Mouse (Mus musculus) left cerebral cortex, adult 2 months (tissue): ENCODE results near the gene Gm20498. TPM values are rescaled to one million over a fixed set of nuclear protein-coding genes. Genes with fewer than 3 reads are reported as not detected.

Experiments
- DNase-seq, 2 experiments: peaks; one replicate each; pipeline ENCODE4 v3.0.0; 2021 to 2022; ENCODE audit warnings: low spot score in 2 of 2, mixed read lengths in 1 of 2; ENCODE audit errors: extremely low spot score in 1 of 2
- H3K27ac ChIP-seq: fragments of 200-600 bp; 2 replicates; pipeline ENCODE4 v1.8.1; 2022
- H3K4me3 ChIP-seq: fragments of 200-600 bp; 2 replicates; pipeline ENCODE4 v1.8.1; 2022
- CTCF ChIP-seq: fragments of 200-600 bp; IDR thresholded peaks from 2 replicates; pipeline ENCODE4 v1.8.1; 2022; ENCODE audit warnings: antibody characterized with exemption, mild to moderate bottlenecking, moderate library complexity
- intact Hi-C: fragments of 180-260 bp; cut with DNase I; formaldehyde crosslinking; loops from one replicate; pipeline ENCODE4 v1.15.1; 2025
- total RNA-seq, 2 experiments: library from RNA; stranded (reverse); gene quantifications; 2 replicates each; pipeline ENCODE4 v1.2.3; 2021

Gm20498 gene
- total RNA-seq, 2 experiments from 2014 or later = 40.1 to 45.6 TPM

DNA sequence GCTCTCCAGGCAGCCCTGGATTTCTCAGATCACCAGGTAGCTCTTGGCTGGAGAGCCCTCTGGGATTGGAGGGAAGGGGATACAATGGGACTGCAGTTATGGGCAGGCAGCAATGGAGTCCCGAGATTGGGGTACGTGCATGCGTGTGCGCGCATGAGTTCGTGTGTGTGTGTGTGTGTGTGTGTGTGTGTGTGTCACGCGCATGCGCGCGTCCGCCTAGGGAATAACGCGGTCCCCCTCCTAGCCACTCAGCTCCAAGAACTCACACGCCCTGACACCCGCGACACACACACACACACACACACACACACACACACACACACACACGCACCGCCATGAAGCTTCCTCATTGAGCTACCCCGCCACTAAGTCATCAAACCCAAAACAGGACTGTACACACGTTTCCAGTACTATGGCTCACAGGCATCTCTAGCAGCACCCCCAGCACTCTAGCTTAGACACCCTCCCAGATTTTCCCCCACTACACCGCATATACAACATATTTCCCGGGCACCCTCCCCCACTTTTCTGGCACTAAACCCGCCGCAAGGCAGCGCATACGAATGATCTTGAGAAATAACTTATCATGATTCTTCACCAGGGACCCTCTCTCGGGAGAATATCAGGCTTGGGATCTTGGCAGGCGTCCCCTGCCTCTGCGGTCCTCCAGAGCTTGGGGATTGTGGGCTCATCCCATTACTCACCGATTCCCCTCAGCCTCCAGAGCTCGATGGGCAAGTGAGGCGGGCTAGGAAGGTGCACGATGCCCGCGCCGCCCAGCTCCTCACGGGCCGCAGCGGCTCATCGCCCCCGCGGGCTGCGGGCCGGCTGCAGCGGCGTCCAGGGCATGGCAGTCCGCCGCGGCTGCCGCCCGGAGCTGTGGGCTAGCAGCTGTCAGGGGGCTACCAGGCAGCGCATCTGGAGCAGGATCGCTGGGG is 200.5 kb downstream of the Gm20498 start:
- Histone ChIP-seq H3K4me3 (peak overlapping the region; percentile 68), H3K27ac (peak overlapping the region; percentile 88)
- TF ChIP-seq CTCF = no peak
- peak; percentile 62 to 78 for DNase-seq
- intact Hi-C loops = loop anchor here (5.0 kb wide), 2 partner anchors 115 to 135 kb away; no protein-coding TSS in a partner anchor

DNA sequence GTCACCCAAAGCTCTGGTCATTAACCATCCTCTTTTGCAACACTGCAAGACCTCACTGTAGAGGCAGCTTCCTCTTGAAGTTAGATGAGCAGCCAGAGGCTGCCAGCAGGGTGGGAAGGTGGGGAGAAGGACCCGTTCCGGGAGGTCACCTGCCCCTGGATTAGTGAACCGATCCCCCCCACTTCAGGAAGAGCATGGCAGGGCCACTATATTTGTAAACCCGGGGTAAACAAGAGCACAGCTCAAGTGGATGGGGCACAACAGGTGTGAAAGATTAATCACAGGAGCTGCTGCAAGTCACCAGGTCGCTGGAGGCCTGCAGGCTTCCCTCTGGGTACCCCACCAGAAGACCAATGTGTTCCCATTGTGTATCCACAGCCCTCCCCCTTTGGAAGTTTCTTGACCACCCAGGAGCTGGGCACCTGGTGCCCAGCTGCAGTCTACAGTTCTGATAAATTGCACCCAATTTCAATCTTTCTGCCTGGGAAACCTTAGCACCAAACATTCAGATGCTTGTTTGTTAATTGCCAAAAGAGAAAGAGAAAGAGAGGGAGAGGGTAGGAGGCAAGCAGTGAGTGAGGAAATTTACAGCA is 201.6 kb downstream of the Gm20498 start:
- H3K27ac ChIP-seq = no peak overlapping the region
- TF ChIP-seq CTCF = no peak
- intact Hi-C loops = loop anchor here (5.0 kb wide), 2 partner anchors 114 to 134 kb away; no protein-coding TSS in a partner anchor
- H3K4me3 ChIP-seq = no peak overlapping the region
- no peak for DNase-seq

DNA sequence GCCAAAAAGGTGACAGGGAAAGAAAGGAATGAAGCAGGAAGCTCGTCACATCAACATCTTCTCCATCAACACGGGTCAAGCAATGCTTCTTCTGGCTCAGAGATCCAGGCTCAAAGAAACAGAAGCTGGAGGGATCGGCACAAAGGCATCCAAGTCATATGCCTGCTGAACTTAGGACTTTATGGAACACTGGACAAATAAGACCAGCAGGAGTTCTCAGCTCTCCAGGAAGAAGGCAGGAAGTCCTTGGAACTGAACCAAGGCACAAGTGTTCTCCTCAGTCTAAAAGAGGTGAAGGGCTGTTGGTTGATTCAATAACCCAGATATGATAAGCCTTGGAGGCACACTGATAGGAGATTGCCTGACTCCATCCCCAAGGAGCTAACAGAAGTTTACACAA is 207.7 kb downstream of the Gm20498 start:
- TF ChIP-seq CTCF = no peak
- no peak for DNase-seq
- H3K27ac ChIP-seq = no peak overlapping the region
- no peak overlapping the region for H3K4me3 ChIP-seq
- intact Hi-C loops = no loop called here

DNA sequence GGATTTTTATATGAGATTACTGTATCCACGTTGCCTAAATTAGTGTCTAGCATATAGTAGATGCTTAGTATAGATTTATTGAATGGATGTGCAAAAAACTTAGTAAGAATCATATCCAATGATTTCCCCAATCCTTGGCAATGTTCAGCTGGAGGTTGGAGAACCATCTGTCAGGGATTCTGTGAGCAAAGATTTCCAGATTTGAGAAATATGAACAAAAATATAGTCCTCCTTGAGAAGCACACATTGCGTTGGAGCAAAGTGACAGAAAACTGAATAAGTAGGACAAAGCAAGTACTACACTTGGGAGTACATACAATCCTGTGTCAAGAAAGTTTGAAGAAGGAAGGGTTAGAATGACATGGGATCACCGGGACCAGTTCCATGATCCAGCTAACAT is 208.6 kb downstream of the Gm20498 start:
- Histone ChIP-seq H3K4me3 (no peak overlapping the region), H3K27ac (no peak overlapping the region)
- DNase-seq = no peak
- intact Hi-C loops = no loop called here
- no peak; the same call in 1 of the 2 replicates for TF ChIP-seq CTCF

DNA sequence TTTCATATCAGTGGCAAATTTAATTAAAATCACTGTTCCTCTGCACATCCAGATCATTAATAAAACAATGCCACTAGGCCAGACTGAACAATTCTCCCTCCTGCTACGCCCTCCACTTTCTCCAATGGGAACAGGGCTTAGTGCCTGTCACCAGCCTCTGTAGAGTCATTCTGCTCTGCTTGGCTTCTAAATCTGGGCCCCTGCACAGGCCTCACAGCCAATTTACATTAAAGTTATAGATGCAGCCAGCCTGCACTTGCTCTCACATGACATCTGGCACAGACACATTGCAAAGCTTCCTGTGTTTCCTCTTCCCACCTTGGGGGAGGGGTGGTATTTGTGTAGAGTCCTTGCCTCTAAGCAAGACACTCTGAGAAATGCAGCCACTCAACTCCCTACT is 211.7 kb downstream of the Gm20498 start:
- Histone ChIP-seq H3K27ac (no peak overlapping the region), H3K4me3 (no peak overlapping the region)
- intact Hi-C loops = no loop called here
- DNase-seq = no peak
- TF ChIP-seq CTCF = no peak

DNA sequence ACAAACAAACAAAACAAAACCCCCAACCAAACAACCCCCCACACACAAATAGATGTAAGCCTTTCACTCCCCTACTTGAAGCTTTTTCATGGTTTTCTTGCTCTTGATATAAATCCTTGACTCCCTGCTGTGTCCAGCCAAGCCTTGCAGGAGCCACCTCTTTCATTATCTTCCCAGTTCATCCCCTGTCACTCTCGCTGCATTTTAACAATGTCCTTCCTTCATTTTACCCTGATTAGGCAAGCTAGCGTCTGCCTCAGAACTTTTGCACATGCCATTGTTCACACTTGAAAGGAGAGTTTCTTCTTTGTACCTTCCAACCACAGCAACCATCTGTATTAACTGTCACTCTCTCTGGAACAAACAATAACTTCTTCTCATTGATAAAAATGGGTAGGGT is 214.9 kb downstream of the Gm20498 start:
- no peak for TF ChIP-seq CTCF
- no peak overlapping the region for H3K4me3 ChIP-seq
- DNase-seq = no peak
- no peak overlapping the region for H3K27ac ChIP-seq
- intact Hi-C loops = no loop called here

DNA sequence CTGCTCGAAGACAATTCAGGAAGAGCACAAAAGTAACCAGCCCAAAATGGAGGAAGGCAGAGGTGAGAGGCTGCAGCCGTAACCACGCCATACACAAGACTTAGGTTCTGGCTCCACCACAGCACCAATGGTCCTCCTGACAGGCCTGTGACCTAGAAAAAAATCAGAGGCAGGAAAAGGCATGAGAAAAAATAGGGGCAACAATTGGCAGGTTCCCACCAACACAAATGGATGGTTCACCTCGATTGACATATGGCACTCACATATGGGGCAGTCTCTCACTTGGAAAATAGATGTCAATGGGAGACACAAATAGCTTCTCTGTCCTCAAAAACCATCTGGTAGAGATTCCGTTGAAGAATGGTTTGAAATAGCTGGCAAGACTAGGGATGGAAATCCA is 216.8 kb downstream of the Gm20498 start:
- no peak overlapping the region for H3K27ac ChIP-seq
- no peak for TF ChIP-seq CTCF
- intact Hi-C loops = no loop called here
- H3K4me3 ChIP-seq = no peak overlapping the region
- no peak for DNase-seq

Other genes starting within 250 kb of the Gm20498 start
- 10 to 100 TPM; 23.4 to 24.2 TPM for gene Slc8a3, start 199.7 kb downstream of the Gm20498 start, total RNA-seq
- 1 to 10 TPM; 1.8 to 2.6 TPM for gene Gm4787, start 153.4 kb downstream of the Gm20498 start, total RNA-seq
- gene Adam4, start 111.0 kb downstream of the Gm20498 start, total RNA-seq = 1 to 10 TPM; 2.9 to 3.3 TPM
- 10 to 100 TPM; 34.5 to 42.1 TPM for gene Cox16, start 47.8 kb downstream of the Gm20498 start, total RNA-seq
- gene Synj2bp, start within 50 bp of the Gm20498 start, total RNA-seq = 10 to 100 TPM; 37.1 to 38.0 TPM
- gene Adam21, start 35.6 kb upstream of the Gm20498 start, total RNA-seq = under 1 TPM; 0.29 to 0.35 TPM
- gene Med6, start 62.1 kb upstream of the Gm20498 start, total RNA-seq = 10 to 100 TPM; 26.6 to 31.2 TPM
- gene Ttc9, start 98.3 kb upstream of the Gm20498 start, total RNA-seq = 10 to 100 TPM; 49.5 to 50.5 TPM
- 10 to 100 TPM; 63.3 to 68.9 TPM for gene Map3k9, start 248.3 kb upstream of the Gm20498 start, total RNA-seq